Mouse (Mus musculus) mouse embryonic stem cell (cell line): ENCODE results near the gene Tnfsf18.

Experiments used
- in situ Hi-C, 2 experiments: fragments of 300-500 bp; cut with MboI; formaldehyde crosslinking; loops; 1 replicate in 1 of 2; 3 replicates in 1 of 2; pipeline ENCODE4 v1.14.3; 2019 to 2020; ENCODE audit warnings: low sequenced_read_pairs in 2 of 2, low pct_unique_long_range_greater_than_20kb in 1 of 2, mixed read lengths in 1 of 2; ENCODE audit not compliant: unreplicated experiment in 1 of 2

Gene Tnfsf18

DNA sequence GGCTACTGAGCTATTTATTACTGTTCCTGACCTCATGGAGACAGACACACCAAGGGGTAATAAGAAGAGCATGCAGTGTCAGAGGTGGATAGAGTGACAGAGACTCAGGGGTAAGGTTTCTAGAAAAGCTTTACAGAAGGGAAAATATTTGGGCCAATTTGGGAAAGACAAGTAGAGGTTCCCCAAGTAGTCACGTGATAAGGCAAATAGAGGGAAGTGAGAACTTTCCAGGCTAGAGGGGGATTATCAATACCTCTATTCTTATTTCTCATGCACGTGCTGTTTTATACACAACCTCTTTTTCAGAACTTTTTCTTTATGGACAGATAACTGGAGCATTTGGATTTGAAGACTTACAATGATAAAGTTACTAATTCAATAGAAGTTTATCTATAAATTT lies 57.6 kb downstream of the Tnfsf18 start:
- in situ Hi-C loops = no loop called here
